Mouse (Mus musculus) liver, postnatal 0 days (tissue): ENCODE data around the gene Ppm1e. TPM values are rescaled to one million over a fixed set of nuclear protein-coding genes. Genes with fewer than 3 reads are reported as not detected.

ENCODE experiments used
- ATAC-seq: fragments of 200-750 bp; cut with Nextera tagmentation; 2 replicates; pipeline ENCODE4 v1.8.0; 2017; ENCODE audit warnings: mild to moderate bottlenecking, moderate library complexity
- DNase-seq: peaks from one replicate; pipeline ENCODE4 v3.0.0-alpha.2; 2016
- H3K27ac ChIP-seq: fragments of 300-500 bp; sonication (generic); 2 replicates; pipeline ENCODE4 v1.5.1; 2014; ENCODE audit warnings: antibody characterized with exemption, moderate library complexity, mild to moderate bottlenecking, low read depth
- H3K27me3 ChIP-seq: fragments of 300-500 bp; sonication (generic); 2 replicates; pipeline ENCODE4 v1.6.1; 2014; ENCODE audit warnings: low read length, control low read depth, mixed read lengths; ENCODE audit not compliant: insufficient read depth
- H3K36me3 ChIP-seq: fragments of 300-500 bp; sonication (generic); replicated peaks from 2 replicates; pipeline ENCODE4 v1.6.1; 2014; ENCODE audit warnings: mild to moderate bottlenecking, control low read depth, low read length, moderate library complexity, mixed read lengths; ENCODE audit not compliant: insufficient read depth
- H3K4me1 ChIP-seq: fragments of 300-500 bp; sonication (generic); 2 replicates; pipeline ENCODE4 v1.6.1; 2014; ENCODE audit warnings: antibody characterized with exemption, mild to moderate bottlenecking, control low read depth; ENCODE audit not compliant: insufficient read depth
- H3K4me2 ChIP-seq: fragments of 300-500 bp; sonication (generic); 2 replicates; pipeline ENCODE4 v1.6.1; 2014; ENCODE audit warnings: low read depth, mild to moderate bottlenecking, low read length, moderate library complexity, mixed read lengths
- H3K4me3 ChIP-seq: fragments of 300-500 bp; sonication (generic); 2 replicates; pipeline ENCODE4 v1.5.1; 2014; ENCODE audit warnings: low read depth, low read length
- H3K9ac ChIP-seq: fragments of 300-500 bp; sonication (generic); replicated peaks from 2 replicates; pipeline ENCODE4 v1.6.1; 2014; ENCODE audit warnings: mild to moderate bottlenecking, moderate library complexity
- H3K9me3 ChIP-seq: fragments of 300-500 bp; sonication (generic); 2 replicates; pipeline ENCODE4 v1.6.1; 2016; ENCODE audit warnings: mild to moderate bottlenecking, control low read depth, low read length, mixed read lengths
- CTCF ChIP-seq: sonication (generic); IDR thresholded peaks from 2 replicates; pipeline ENCODE4 v1.5.1; 2016; ENCODE audit warnings: antibody characterized with exemption, low read depth
- EP300 ChIP-seq: IDR thresholded peaks from 2 replicates; pipeline ENCODE4 v1.6.1; 2016; ENCODE audit warnings: antibody characterized with exemption, low read depth, mild to moderate bottlenecking
- WGBS: fragments of 180-500 bp; shearing (Covaris S2); extraction: QIAGEN DNeasy Blood & Tissue Kit; methylation state at CpG from one replicate; pipeline ENCODE4 v1.1.7; 2014; ENCODE audit not compliant: insufficient replicate concordance; 5-methylcytosine and 5-hydroxymethylcytosine counted together
- polyA plus RNA-seq: library from polyadenylated mRNA; unstranded; fragments of >200 nt; fragmentation: Nextera tagmentation; extraction: Ambion mirVana; gene quantifications from 2 replicates; pipeline ENCODE4 v1.2.1, GENCODE M21; 2015

Ppm1e gene
- polyA plus RNA-seq, 1 experiment from 2014 or later = 1.2 TPM

DNA sequence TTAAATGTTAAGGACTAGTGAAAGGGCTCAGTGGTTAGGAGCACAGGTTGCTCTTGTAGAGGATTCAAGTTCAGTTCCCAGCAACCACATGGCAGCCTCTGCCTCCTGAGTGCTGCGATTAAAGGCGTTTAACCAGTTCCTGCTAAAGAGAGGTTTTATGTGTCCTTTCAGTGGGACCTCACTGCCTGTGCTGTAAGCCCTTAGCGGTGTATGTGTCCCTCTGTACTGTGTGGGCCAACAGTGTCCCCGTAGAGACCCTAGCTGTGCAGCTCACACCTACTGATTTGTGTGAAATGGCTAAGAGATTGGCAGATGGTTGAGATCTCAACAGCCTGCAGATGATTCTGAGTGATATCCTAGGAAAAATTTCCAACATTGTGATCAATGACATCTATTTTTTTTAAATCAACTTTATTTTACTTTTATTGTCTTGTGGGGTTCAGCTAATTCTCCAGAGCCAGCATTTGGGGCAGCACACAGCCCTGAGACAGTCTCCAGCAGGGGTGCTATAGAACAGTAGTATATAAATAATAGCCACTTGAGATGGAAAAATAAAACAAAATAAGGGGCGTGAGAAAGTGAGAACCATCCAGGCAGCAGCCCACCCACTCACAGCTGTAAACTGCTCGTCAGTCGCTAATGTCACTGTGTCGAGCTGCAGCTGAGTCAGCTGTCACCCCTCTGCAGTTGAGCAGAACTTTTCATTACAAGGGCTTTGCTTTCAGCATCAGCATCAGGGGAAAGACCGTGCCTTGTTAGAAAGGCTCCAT lies 111.9 kb downstream of the Ppm1e start:
- WGBS = 80% methylated on average over 9 of the region's 9 CpGs
- no peak for DNase-seq
- no peak for ATAC-seq
- Histone ChIP-seq H3K9ac (no peak overlapping the region), H3K27ac (no peak overlapping the region), H3K4me2 (no peak overlapping the region), H3K9me3 (no peaks in the 10 kb centered on the region), H3K4me1 (no peaks in the 10 kb centered on the region), H3K27me3 (no peaks in the 10 kb centered on the region), H3K4me3 (no peak overlapping the region), H3K36me3 (no peaks in the 10 kb centered on the region)
- TF ChIP-seq EP300 = no peak
- no peak for TF ChIP-seq CTCF

DNA sequence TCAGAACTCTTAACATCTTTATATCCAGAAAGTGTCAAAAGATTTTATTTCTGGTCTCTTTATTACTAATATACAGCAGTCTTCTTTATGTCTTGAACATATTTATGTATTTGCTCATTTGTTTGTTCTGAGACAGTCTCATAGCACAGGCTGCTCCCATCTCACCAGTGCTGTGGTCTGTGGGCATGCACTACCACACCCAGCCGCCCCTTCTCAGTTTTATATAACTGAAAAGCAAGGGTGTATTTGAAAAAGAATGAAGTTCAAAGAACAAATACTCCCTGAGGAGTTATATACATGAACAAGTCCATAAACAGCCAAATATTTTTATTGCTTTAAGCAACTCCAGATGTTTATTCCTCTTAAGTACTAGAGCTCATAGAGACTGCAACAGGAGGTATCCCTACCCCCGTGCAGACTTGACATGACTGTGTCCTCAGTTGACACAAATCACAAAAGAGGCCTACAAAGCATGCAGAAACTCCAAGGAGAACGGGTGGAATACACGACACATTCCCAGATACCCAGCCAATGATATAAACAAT lies 112.6 kb downstream of the Ppm1e start:
- Histone ChIP-seq H3K36me3 (no peaks in the 10 kb centered on the region), H3K4me2 (no peak overlapping the region), H3K27ac (no peak overlapping the region), H3K27me3 (no peaks in the 10 kb centered on the region), H3K4me3 (no peak overlapping the region), H3K9me3 (no peaks in the 10 kb centered on the region), H3K4me1 (no peaks in the 10 kb centered on the region), H3K9ac (no peak overlapping the region)
- no peak for ATAC-seq
- DNase-seq = no peak
- TF ChIP-seq CTCF (no peak), EP300 (no peak)
- WGBS = 78% methylated on average over 4 of the region's 4 CpGs

DNA sequence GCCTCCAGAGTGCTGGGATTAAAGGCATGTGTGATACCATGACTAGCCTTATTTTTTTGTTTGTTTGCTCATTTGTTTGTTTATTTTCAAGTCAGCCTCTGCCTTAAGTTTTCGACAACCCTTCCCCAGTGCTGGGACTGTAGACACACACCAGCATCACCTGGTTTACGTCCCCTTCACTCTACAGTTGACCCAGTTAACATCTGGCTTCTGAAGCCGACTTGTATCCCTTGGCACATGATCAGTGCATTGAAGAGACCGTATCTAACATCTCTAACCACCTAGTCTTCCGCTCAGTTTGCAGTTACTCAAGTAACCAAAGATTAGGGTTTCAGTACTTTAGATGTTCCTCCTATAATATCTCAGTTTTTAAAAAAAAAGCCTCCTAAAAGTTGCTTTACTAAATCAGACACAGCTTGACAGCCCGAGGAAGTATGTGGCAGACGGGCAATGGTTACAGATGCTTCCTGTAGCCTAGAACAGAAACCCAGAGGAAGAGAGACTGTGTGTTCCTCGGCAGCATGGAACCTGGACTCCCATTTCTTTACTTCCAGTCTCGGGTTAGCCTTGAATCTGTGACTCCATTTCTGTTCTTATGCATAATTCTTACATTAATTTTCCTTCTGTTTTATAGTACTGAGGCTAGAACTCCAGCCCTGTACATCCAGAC lies 113.5 kb downstream of the Ppm1e start:
- H3K27ac ChIP-seq = no peak overlapping the region
- ATAC-seq = no peak
- no peaks in the 10 kb centered on the region for H3K9me3 ChIP-seq
- no peaks in the 10 kb centered on the region for H3K4me1 ChIP-seq
- DNase-seq = no peak
- no peak overlapping the region for H3K4me3 ChIP-seq
- H3K27me3 ChIP-seq = no peaks in the 10 kb centered on the region
- no peak overlapping the region for H3K9ac ChIP-seq
- TF ChIP-seq CTCF (no peak), EP300 (no peak)
- 39% methylated on average over 9 of the region's 9 CpGs for WGBS
- H3K36me3 ChIP-seq = no peaks in the 10 kb centered on the region
- no peak overlapping the region for H3K4me2 ChIP-seq

DNA sequence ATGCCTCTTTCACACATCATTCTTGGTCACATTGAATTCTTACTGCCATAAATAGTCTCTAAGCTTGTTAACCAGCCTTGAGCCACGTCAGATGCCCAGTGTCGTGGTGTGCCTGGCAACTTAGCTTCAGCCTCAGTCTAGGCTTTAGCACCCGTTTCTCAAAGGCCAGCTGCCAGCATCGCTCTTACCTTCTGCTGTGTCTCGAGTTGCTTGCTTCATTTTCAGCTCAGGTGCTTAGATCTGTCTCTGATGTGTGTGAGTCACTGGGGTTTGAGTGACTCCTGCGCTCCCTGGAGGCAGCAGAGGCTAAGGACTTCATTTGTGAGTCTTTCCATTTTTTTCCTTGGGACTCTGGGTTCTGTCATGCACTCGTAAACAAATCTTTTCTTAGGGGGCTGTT lies 117.6 kb downstream of the Ppm1e start:
- TF ChIP-seq CTCF (no peak), EP300 (no peak)
- WGBS = 83% methylated on average over 7 of the region's 7 CpGs

DNA sequence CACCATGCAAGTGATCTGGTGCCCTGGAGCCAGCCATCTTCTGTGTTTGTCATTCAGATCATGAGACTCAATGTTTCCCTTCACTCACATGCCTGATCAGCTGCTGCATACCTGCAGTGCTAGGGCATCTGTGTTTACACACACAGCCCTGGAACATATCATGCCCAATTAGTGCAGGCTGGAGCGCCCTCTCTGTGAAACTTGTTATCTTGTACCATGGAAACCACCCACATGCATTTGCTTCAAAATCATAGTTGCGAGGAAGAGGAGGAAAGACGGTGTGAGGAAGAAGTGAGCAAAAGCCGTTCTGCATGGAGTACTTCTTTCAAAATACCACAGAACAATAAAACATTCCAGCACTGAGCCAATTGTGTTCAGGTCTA lies 118.0 kb downstream of the Ppm1e start:
- WGBS = 73% methylated on average over 4 of the region's 4 CpGs
- Histone ChIP-seq H3K9me3 (no peaks in the 10 kb centered on the region), H3K4me1 (no peaks in the 10 kb centered on the region), H3K27me3 (no peaks in the 10 kb centered on the region), H3K4me3 (no peak overlapping the region), H3K9ac (no peak overlapping the region), H3K4me2 (no peak overlapping the region), H3K36me3 (peaks cover 4% of the 10 kb centered on the region; the same call in 1 of the 2 replicates), H3K27ac (no peak overlapping the region)
- no peak for ATAC-seq
- DNase-seq = no peak
- TF ChIP-seq CTCF (no peak), EP300 (no peak)

More for the DNA sequence above, 117.6 kb downstream of the Ppm1e start:
- H3K9me3 ChIP-seq = no peaks in the 10 kb centered on the region
- no peak overlapping the region for H3K27ac ChIP-seq
- H3K4me2 ChIP-seq = no peak overlapping the region
- no peaks in the 10 kb centered on the region for H3K27me3 ChIP-seq
- H3K36me3 ChIP-seq = 0 out of 2 replicates have a peak, but pooled peaks cover 1% of the 10 kb centered on the region
- no peak overlapping the region for H3K9ac ChIP-seq
- DNase-seq = no peak
- no peaks in the 10 kb centered on the region for H3K4me1 ChIP-seq
- no peak overlapping the region for H3K4me3 ChIP-seq
- ATAC-seq = no peak

DNA sequence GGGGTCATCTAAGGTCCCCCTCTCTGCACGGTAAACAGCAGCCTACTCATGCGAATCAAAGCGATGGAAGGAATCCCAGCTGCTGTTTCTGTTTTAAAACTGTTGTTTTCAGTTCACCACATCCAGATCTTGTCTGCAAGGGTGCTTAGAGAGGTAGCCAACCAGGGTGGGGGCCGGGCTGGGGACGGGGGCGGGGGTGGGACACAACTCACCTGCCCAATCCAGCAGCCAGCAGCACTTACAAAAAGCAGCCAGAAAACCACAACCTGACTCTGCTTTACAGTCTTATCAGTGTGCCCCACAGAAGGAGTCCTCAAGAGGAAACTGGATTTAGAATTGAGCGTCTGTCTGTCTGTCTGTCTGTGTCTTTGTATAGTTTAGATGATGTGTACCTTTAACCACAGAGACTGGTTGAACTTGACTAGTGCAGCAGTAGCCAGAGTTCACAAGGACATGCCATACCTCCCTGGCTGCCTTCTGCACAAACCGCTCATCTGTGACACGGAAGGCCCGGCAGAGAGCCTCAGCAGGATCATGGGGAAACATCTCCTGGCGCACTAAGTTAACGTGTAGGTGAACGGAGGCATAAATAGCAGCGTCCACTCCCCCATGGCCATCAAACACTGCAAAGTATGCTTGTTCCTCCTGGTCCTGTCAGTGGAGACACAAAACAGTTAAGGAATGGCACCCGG lies 118.5 kb downstream of the Ppm1e start:
- peaks cover 4% of the 10 kb centered on the region; the same call in 1 of the 2 replicates for H3K36me3 ChIP-seq
- DNase-seq = no peak
- WGBS = 81% methylated on average over 15 of the region's 15 CpGs

More for the DNA sequence above, 118.5 kb downstream of the Ppm1e start:
- Histone ChIP-seq H3K27ac (no peak overlapping the region), H3K4me3 (no peak overlapping the region), H3K4me1 (no peaks in the 10 kb centered on the region), H3K9me3 (no peaks in the 10 kb centered on the region), H3K27me3 (no peaks in the 10 kb centered on the region), H3K4me2 (no peak overlapping the region), H3K9ac (no peak overlapping the region)
- TF ChIP-seq EP300 = no peak
- no peak for TF ChIP-seq CTCF
- no peak for ATAC-seq
